Mouse (Mus musculus) midbrain, embryonic 13.5 days (tissue): ENCODE measurements around the gene Sdc3. TPM values are rescaled to one million over a fixed set of nuclear protein-coding genes. Genes with fewer than 3 reads are reported as not detected.

Experiments
- ATAC-seq: fragments of 200-750 bp; cut with Nextera tagmentation; 2 replicates; pipeline ENCODE4 v1.8.0; 2017; ENCODE audit warnings: mild to moderate bottlenecking, moderate TSS enrichment, moderate library complexity
- H3K27ac ChIP-seq: fragments of 300-500 bp; sonication (generic); 2 replicates; pipeline ENCODE4 v1.5.1; 2015; ENCODE audit warnings: inconsistent platforms, mild to moderate bottlenecking, moderate library complexity
- H3K27me3 ChIP-seq: fragments of 300-500 bp; sonication (generic); 2 replicates; pipeline ENCODE4 v1.6.1; 2015; ENCODE audit warnings: mild to moderate bottlenecking, inconsistent platforms
- H3K36me3 ChIP-seq: fragments of 300-500 bp; sonication (generic); 2 replicates; pipeline ENCODE4 v1.6.1; 2015; ENCODE audit warnings: mild to moderate bottlenecking, inconsistent platforms
- H3K4me1 ChIP-seq: fragments of 300-500 bp; sonication (generic); replicated peaks from 2 replicates; pipeline ENCODE4 v1.6.1; 2015; ENCODE audit warnings: inconsistent platforms
- H3K4me2 ChIP-seq: fragments of 300-500 bp; sonication (generic); replicated peaks from 2 replicates; pipeline ENCODE4 v1.6.1; 2015; ENCODE audit warnings: moderate library complexity, mild to moderate bottlenecking, inconsistent platforms
- H3K4me3 ChIP-seq: fragments of 300-500 bp; sonication (generic); replicated peaks from 2 replicates; pipeline ENCODE4 v1.5.1; 2015; ENCODE audit warnings: mild to moderate bottlenecking, inconsistent platforms
- H3K9ac ChIP-seq: fragments of 300-500 bp; sonication (generic); replicated peaks from 2 replicates; pipeline ENCODE4 v1.6.1; 2015; ENCODE audit warnings: mild to moderate bottlenecking, inconsistent platforms
- H3K9me3 ChIP-seq: fragments of 300-500 bp; sonication (generic); 2 replicates; pipeline ENCODE4 v1.6.1; 2016; ENCODE audit warnings: mild to moderate bottlenecking, inconsistent platforms
- WGBS: fragments of 180-500 bp; shearing (Covaris S2); methylation state at CpG from one replicate; pipeline ENCODE4 v1.1.7; 2015; 5-methylcytosine and 5-hydroxymethylcytosine counted together
- polyA plus RNA-seq: library from polyadenylated mRNA; unstranded; fragments of >200 nt; fragmentation: Nextera tagmentation; extraction: Ambion mirVana; gene quantifications from 2 replicates; pipeline ENCODE4 v1.2.1, GENCODE M21; 2015

Sdc3 gene
- polyA plus RNA-seq, 1 experiment from 2014 or later, result 72.9 TPM

DNA sequence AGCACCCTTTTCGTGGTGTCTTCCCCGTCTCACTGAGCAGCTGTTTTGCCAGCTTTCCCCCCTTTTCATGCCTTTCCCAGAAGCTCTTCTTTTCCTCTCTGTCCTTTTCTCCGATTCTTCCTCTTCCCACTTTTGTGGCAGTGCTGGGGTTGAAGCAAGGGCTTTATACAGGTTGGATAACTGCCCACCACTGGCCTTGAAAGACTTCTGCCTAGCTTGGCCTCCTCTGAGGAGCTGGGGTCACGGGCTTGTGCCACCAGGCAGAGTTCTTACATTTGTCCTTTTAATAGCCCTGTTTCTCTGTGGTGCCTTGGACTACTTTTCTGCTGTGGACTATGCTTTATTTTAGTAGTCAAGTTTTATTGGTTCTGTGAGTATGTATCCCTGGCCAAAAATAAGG, 25.4 kb upstream of the Sdc3 start:
- ATAC-seq, result no peak
- no peaks in the 10 kb centered on the region for H3K27me3 ChIP-seq
- no peak overlapping the region for H3K27ac ChIP-seq
- no peak overlapping the region for H3K9ac ChIP-seq
- no peak overlapping the region for H3K4me2 ChIP-seq
- peaks cover 89% of the 10 kb centered on the region for H3K36me3 ChIP-seq
- no peaks in the 10 kb centered on the region for H3K9me3 ChIP-seq
- H3K4me1 ChIP-seq, result no peaks in the 10 kb centered on the region
- WGBS, result 91% methylated on average over 4 of the region's 4 CpGs
- H3K4me3 ChIP-seq, result no peak overlapping the region

DNA sequence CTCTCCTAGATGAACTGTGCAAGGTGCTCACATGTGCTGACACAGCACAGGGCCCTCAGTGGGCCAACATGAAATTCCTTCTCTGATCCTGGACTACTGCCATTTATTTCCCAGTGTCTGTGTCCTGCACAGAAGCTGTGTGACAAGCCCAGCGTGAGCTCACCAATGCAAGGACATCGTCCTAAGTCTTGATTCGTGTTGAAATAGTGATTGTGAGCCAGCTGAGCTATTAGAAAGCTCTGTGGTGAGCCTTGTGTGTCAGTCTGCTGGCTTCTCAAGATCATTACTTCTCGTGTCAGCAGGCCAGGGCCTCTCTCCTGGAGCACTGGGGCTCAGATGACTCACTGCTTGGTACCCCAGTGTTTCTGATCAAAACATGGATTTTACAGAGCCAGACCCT, 18.4 kb upstream of the Sdc3 start:
- 86% methylated on average over 4 of the region's 4 CpGs for WGBS
- no peak for ATAC-seq
- H3K9me3 ChIP-seq, result no peaks in the 10 kb centered on the region
- H3K27me3 ChIP-seq, result no peaks in the 10 kb centered on the region
- H3K4me3 ChIP-seq, result no peak overlapping the region
- H3K4me2 ChIP-seq, result no peak overlapping the region
- no peak overlapping the region for H3K9ac ChIP-seq
- H3K36me3 ChIP-seq, result peaks cover 82% of the 10 kb centered on the region
- no peak overlapping the region for H3K27ac ChIP-seq
- H3K4me1 ChIP-seq, result peaks cover 7% of the 10 kb centered on the region

DNA sequence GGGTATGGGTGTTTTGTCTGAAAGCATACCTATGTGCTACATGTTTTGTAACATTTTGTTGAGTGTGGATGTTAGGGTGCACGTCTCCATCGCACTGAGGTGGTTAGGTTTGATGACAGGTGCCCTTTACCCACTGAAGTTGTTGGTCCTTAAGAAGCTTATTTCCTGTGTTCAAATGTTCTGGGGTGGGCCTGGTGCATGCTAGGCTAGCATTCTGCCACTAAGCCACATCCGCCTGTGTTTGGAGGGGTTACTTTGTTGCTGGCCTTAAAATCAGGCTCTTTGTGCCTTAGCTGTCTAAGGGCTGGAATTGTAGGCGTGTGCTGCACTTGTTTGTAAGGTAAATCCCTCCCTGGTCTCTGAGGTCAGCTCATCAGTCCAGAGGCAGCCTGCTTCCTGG, 17.5 kb upstream of the Sdc3 start:
- Histone ChIP-seq H3K27ac (no peak overlapping the region), H3K4me2 (no peak overlapping the region), H3K4me3 (no peak overlapping the region), H3K9ac (no peak overlapping the region), H3K27me3 (no peaks in the 10 kb centered on the region), H3K9me3 (no peaks in the 10 kb centered on the region), H3K36me3 (peaks cover 85% of the 10 kb centered on the region), H3K4me1 (peaks cover 7% of the 10 kb centered on the region)
- ATAC-seq, result no peak
- WGBS, result 96% methylated on average over 4 of the region's 4 CpGs

DNA sequence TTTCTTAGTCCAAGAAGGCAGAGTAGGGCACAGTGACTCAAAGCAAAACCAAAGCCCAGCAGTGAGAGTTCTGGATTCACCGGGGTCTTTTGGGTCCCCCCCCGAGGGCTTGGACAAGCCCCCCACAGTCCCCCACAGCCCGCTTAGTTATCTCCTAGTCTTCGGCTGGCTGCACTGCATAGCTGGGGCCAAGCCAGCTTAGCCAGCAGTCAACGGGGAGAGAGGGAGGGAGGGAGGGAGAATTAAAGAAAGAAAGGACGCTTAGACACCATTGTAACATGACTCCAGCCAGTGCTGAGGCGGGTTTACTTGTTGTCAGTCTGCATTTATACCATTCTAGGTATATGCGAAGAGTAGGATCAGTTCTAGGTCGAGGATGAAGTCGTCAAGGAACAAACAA, 14.7 kb upstream of the Sdc3 start:
- peaks cover 7% of the 10 kb centered on the region for H3K4me1 ChIP-seq
- H3K27me3 ChIP-seq, result no peaks in the 10 kb centered on the region
- ATAC-seq, result no peak
- no peak overlapping the region for H3K4me2 ChIP-seq
- H3K36me3 ChIP-seq, result peaks cover 80% of the 10 kb centered on the region
- no peak overlapping the region for H3K4me3 ChIP-seq
- 41% methylated on average over 10 of the region's 10 CpGs for WGBS
- no peaks in the 10 kb centered on the region for H3K9me3 ChIP-seq
- no peak overlapping the region for H3K9ac ChIP-seq
- H3K27ac ChIP-seq, result no peak overlapping the region

DNA sequence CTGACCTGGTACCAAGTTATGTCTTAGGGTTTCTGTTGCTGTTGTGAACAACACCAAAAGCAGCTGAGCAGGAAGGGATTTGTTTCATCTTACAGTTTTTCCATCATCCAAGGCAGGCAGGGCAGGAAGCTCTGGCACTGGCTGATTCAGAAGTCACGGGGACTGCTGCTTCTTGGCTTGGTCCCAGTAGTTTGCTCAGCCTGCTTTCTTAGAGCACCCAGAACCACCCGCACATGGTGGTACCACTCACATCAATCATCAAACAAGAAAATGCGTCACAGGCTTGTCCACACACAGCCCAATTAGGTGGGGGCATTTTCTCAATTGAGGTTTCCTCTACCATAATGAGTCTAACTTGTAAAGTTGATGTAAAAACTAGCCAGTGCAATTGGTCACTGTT, 13.3 kb upstream of the Sdc3 start:
- peaks cover 66% of the 10 kb centered on the region for H3K36me3 ChIP-seq
- H3K4me3 ChIP-seq, result no peak overlapping the region
- H3K9ac ChIP-seq, result no peak overlapping the region
- H3K27ac ChIP-seq, result no peak overlapping the region
- ATAC-seq, result no peak
- 89% methylated on average over 3 of the region's 3 CpGs for WGBS
- H3K4me2 ChIP-seq, result no peak overlapping the region
- H3K27me3 ChIP-seq, result no peaks in the 10 kb centered on the region
- no peaks in the 10 kb centered on the region for H3K9me3 ChIP-seq
- peaks cover 7% of the 10 kb centered on the region for H3K4me1 ChIP-seq

DNA sequence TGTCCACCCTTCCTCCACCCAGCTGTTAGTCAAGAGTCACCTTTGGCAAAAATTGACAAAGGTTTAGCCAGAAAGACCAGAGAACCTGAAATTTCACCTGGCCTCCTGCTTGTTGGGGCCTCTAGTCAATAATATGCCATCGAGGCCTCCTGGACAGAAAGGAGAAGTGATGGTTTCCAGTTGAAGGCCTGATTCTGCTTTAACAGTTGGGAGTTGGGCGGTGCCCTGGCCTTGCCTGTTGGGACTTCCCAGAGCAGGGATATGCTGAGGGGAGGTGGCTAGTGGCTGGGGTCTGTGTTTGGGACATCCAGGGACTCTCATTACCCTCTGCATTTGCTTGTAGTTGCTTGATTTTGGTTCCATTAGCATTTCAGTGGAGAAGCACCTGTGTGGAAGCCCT, 9.8 kb upstream of the Sdc3 start:
- no peak for ATAC-seq
- Histone ChIP-seq H3K9me3 (no peaks in the 10 kb centered on the region), H3K4me1 (no peaks in the 10 kb centered on the region), H3K27ac (no peak overlapping the region), H3K27me3 (no peaks in the 10 kb centered on the region), H3K4me2 (no peak overlapping the region), H3K9ac (no peak overlapping the region), H3K36me3 (peaks cover 38% of the 10 kb centered on the region), H3K4me3 (no peak overlapping the region)
- WGBS, result 89% methylated on average over 2 of the region's 2 CpGs

DNA sequence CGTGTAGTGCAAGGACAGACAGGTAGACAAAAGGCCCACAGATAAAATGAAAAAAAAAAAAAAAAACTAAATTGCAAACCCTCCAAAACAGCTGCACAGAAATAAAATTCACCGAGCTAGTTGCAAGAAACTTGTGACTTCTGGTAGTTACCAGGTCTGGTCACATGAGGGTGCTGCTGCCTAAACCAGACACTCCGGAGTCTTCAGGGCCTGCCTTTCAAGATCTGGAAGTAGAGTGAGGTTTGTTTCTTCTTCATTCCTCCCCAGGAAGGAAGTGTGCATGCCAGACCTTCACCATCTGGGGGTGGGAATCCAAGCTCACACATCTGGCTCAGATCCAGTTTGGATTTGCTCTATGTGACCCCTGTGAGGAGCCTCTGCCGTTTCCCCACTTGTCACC, 7.6 kb upstream of the Sdc3 start:
- no peaks in the 10 kb centered on the region for H3K4me1 ChIP-seq
- 39% methylated on average over 4 of the region's 4 CpGs for WGBS
- H3K9ac ChIP-seq, result no peak overlapping the region
- H3K4me3 ChIP-seq, result no peak overlapping the region
- no peak for ATAC-seq
- H3K27me3 ChIP-seq, result no peaks in the 10 kb centered on the region
- H3K4me2 ChIP-seq, result no peak overlapping the region
- H3K9me3 ChIP-seq, result no peaks in the 10 kb centered on the region
- no peak overlapping the region for H3K27ac ChIP-seq
- peaks cover 20% of the 10 kb centered on the region for H3K36me3 ChIP-seq

DNA sequence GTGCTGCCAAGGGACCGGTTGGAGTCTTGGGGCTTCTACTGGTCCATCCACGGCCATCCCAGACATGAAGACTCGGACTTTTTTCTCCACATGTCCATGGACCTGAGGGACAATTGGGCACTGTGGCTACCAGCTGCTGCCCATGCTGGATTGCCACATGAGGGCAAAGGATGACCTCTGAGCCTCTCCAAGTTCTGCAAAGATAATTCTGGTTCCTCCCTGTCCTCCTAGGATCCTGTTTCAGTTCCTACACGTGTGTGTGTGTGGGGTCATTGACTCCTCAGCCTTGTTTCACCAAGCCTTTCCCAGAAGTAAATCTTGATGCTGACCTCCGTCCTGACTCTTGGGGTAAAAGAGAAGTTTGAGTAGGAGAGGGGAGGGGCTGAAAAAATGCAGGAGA, 4.8 kb upstream of the Sdc3 start:
- Histone ChIP-seq H3K27ac (no peak overlapping the region), H3K9me3 (no peaks in the 10 kb centered on the region), H3K4me3 (no peak overlapping the region), H3K36me3 (no peaks in the 10 kb centered on the region), H3K4me2 (no peak overlapping the region), H3K9ac (no peak overlapping the region), H3K4me1 (peaks cover 7% of the 10 kb centered on the region; the same call in 1 of the 2 replicates), H3K27me3 (peaks cover 13% of the 10 kb centered on the region; the same call in 1 of the 2 replicates)
- WGBS, result 83% methylated on average over 5 of the region's 5 CpGs
- ATAC-seq, result no peak

DNA sequence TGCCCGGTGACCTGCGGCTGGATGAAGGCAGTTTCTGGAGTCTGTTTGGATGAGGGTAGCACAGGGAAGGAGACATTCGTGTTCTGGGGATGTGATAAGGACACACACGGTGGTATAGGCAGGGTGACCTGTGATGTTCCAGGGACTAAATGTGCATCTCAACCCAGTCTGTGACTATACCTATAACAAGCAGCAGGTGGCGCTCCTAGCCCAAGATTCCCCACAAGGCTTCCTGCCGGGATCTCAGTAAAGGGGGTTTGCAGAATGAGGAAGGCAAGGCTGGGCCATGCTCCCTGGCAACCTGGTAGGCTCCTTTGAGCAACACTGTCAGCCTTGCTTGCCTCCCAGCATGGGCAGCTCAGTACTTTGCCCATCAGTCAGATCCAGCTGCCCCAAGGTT, 2.2 kb upstream of the Sdc3 start:
- Histone ChIP-seq H3K4me2 (no peak overlapping the region), H3K4me1 (peaks cover 29% of the 10 kb centered on the region), H3K4me3 (no peak overlapping the region), H3K27me3 (peaks cover 18% of the 10 kb centered on the region; the same call in 1 of the 2 replicates), H3K9me3 (no peaks in the 10 kb centered on the region), H3K27ac (no peak overlapping the region), H3K9ac (no peak overlapping the region), H3K36me3 (no peaks in the 10 kb centered on the region)
- ATAC-seq, result peak; percentile 51
- WGBS, result 13% methylated on average over 6 of the region's 6 CpGs

DNA sequence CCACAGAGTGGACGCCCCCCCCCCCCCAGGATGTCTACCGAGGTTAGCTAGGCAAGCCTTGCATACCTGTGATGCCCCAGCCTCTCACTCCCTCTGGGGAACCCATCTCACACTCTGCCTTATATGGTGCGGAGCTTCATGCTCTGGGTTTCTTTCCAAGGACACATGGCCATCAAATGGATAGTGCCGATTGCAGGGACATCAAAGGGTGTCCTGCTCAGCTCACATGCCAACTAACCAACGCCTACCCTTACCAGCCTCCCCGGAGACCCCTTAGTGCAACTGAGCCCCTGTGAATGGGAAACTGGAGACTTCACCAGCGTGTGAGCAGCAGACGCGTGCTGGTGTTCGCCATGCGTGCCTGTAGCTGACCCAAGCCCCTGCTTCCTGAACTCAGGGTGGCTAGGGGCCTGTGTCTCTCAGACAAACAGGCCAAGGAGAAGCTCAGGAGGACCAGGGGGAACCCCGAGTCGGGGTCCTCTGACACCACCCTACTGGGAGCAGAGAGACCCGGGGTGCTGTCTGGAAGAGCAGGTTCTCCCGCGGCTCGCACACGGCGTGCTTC, 444 bp upstream of the Sdc3 start:
- Histone ChIP-seq H3K9me3 (no peaks in the 10 kb centered on the region), H3K27me3 (peaks cover 21% of the 10 kb centered on the region; the same call in 1 of the 2 replicates), H3K4me3 (peak overlapping the region; percentile 88), H3K4me2 (peak overlapping the region; percentile 88), H3K27ac (peak overlapping the region; percentile 89), H3K9ac (peak overlapping the region; percentile 99), H3K4me1 (peaks cover 42% of the 10 kb centered on the region), H3K36me3 (no peaks in the 10 kb centered on the region)
- 5% methylated on average over 19 of the region's 19 CpGs for WGBS
- peak; percentile 28 for ATAC-seq

DNA sequence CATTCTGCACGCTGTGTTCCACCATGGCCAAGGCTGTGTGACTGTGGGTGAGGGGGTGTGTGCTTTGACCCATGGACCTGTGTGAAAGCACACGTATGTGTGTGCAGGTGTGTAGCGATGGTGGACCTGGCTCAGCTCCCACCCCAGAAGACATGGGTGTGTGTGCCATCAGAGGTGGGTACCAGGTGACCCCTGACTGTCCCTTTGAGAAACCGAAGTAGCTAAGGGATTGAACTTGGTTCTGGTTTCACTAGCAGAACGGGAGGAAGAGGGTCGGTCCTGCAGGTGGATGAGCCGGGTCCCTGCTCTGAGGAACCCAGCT, 804 bp downstream of the Sdc3 start:
- peak overlapping the region; percentile 99 for H3K9ac ChIP-seq
- H3K27ac ChIP-seq, result 0 out of 2 replicates have a peak overlapping the region, but pooled peaks have one; percentile 89
- peaks cover 54% of the 10 kb centered on the region for H3K4me1 ChIP-seq
- whole genome bisulfite sequencing, result 59% methylated on average over 7 of the region's 7 CpGs
- H3K36me3 ChIP-seq, result no peaks in the 10 kb centered on the region
- peak overlapping the region; percentile 88 for H3K4me3 ChIP-seq
- H3K27me3 ChIP-seq, result peaks cover 21% of the 10 kb centered on the region; the same call in 1 of the 2 replicates
- no peak; the same call in 1 of the 2 replicates for ATAC-seq
- H3K9me3 ChIP-seq, result no peaks in the 10 kb centered on the region
- H3K4me2 ChIP-seq, result peak overlapping the region; percentile 88

DNA sequence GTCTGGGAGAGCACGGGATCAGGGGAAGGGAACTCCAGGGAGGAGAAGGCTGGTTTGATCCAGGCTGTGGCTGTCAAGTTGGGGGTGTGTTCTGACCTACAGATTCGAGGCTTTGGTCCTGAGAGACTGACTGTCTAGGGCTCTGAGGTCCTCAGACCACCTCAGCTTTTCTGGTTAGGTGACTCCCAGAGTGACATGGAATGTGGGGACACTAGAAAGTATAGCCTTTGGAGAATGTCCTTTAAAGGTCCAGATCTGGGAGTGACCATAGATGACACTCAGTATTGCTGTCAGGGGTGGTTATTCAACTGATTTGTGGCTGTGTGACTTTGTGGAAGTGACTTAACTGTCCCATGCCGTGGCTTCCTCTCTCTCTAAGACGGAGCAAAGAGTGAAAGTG, 2.4 kb downstream of the Sdc3 start:
- ATAC-seq, result no peak

DNA sequence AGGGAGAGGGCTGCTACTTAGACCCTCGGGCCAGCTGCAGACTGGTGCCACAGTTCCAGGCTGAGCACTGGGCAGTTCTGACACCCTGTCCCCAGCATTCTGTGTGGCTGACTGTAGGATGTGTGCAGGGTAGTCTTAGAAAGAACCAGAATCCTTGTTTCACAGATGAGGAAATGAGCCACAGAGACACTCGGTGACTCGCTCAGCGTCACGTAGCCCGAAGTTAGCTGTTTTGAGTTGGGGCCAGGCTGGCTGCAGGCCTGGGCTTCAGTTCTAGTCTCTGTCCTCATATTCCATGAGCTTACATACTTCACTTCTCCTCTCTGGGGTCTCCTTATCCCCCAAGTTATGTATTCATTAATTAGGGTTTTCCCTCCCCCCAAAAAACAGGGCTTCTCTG, 3.6 kb downstream of the Sdc3 start:
- H3K36me3 ChIP-seq, result no peaks in the 10 kb centered on the region
- H3K9ac ChIP-seq, result 0 out of 2 replicates have a peak overlapping the region, but pooled peaks have one; percentile 14
- peaks cover 80% of the 10 kb centered on the region for H3K4me1 ChIP-seq
- ATAC-seq, result no peak
- no peak overlapping the region for H3K27ac ChIP-seq
- peak overlapping the region; percentile 50; the same call in 1 of the 2 replicates for H3K4me2 ChIP-seq
- peaks cover 17% of the 10 kb centered on the region; the same call in 1 of the 2 replicates for H3K27me3 ChIP-seq
- 94% methylated on average over 6 of the region's 6 CpGs for WGBS
- H3K4me3 ChIP-seq, result no peak overlapping the region
- H3K9me3 ChIP-seq, result no peaks in the 10 kb centered on the region

More for the DNA sequence above, 2.4 kb downstream of the Sdc3 start:
- no peaks in the 10 kb centered on the region for H3K36me3 ChIP-seq
- H3K4me1 ChIP-seq, result peaks cover 71% of the 10 kb centered on the region
- H3K27ac ChIP-seq, result no peak overlapping the region
- peaks cover 21% of the 10 kb centered on the region; the same call in 1 of the 2 replicates for H3K27me3 ChIP-seq
- peak overlapping the region; percentile 50 for H3K4me2 ChIP-seq
- H3K9me3 ChIP-seq, result no peaks in the 10 kb centered on the region
- peak overlapping the region; percentile 25 for H3K4me3 ChIP-seq
- peak overlapping the region; percentile 51; the same call in 1 of the 2 replicates for H3K9ac ChIP-seq
- WGBS, result 61% methylated on average over 4 of the region's 4 CpGs
